Mouse (Mus musculus): ENCODE data around the gene Rwdd3.

The Rwdd3 gene

DNA sequence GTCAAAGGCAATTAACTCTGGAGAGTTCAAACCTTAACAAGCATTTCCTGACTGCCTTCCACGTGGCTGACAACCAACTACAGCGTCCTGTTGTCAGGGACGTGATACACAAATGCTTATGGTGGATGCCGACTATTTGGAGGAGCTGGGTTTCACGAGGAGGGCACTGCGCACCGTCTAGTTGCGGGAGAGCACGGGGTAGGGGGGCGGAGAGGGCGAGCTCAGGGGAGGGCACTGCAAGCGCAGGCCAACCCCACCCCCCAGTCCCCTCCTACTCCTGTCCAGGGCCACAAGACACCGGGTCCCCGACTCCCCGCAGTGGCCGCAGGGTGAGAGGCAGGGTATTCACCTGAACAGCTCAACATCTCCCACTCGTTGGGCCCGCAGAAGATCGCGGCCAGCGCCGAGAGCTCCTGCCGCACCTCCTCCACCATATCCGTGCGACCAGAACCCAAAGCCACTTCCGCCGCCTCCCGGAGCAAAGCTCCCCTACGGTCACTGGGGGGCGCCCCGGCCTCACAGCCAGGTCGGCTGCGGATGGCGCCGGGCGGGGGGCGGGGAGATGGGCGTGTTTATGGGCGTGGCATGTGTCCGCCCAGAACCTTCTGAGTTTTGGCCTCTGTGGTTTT, at the start of gene Rwdd3:
Gene Rwdd3 (minus strand): TSS at position 453 of the 629 bp plus-strand sequence.
- peak; percentile 84 for DNase-seq (ENCODE audit: low spot score)

DNA sequence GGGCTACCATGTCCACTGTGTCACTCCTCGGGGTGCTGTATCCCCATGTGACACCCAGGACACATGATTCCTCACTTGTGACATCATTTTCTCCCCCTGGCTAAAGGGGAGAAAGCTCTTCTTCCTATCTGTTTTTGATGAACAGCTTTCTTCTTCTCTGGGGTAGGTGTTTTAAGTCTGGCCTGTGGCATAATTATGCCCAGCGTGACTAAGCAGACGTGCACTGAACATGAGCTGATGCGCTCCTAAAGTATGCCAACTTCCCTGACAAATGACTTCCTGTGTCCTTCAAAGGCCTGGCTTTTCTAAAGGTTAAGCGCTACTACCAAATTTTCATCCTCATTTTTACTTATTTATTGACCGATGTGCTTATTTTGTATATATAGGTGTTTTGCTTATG, 45.5 kb upstream of the Rwdd3 start:
- DNase-seq (ENCODE audit: low spot score), result no peak

GRCm38 (mm10) chr3:121213501-121213900, 42.0 kb upstream of the Rwdd3 start:
- no peak for DNase-seq (ENCODE audit: low spot score)

- no peak for DNase-seq (ENCODE audit: low spot score)
Observed at GRCm38 (mm10) chr3:121212156-121212555, 40.7 kb upstream of the Rwdd3 start.

GRCm38 (mm10) chr3:121208994-121209393, 37.5 kb upstream of the Rwdd3 start:
- DNase-seq (ENCODE audit: low spot score), result no peak

DNA sequence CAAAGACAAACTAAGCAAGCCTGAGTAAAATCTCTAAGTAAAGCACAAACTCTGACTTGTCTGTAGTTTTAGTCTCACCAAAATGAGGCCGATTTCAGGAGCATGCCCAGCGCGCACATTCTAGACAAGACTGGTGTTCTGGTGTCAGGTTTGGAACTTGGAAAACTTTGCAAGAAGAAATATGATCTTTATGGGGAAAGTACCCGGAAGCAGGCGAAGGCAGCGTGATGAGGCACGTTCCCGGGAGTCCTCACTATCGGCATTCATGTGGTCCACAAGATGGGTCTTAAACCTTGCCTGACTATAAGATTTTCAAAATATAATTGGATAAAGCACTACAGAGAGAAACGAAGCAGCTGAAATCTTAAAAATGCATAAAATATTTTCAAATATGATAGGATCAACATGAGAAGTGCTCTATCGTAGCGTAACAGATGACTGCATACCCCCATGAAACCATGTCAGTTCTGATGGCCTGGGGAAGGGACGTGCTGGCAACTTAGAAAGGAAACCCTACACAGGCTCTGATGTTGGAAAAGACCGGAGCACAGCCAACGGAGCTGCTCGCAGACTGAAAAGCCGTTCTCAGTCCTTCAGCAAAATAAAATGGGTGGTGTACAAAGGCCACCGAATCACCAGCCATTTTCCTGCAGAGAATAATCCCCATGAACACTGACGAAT, 34.8 kb upstream of the Rwdd3 start:
- DNase-seq (ENCODE audit: low spot score), result no peak

DNA sequence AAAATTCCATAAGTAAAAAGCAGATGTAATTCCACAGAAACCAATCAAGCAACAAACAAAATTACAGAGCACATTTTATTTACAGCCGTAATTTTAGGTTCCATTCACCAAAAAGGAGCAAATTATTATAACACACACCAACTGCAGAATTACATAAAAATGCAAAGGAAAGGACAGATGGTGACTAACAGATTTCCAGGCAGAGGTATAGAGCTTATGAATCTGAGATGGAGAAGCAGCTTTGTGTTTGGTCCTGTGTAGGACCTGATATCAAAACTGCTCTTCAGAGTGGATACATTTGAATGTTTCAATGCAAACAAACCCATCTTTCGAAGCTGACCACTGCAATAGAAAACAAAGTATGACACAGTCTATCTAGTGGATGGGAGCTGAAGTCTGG, 31.1 kb upstream of the Rwdd3 start:
- DNase-seq (ENCODE audit: low spot score), result no peak

GRCm38 (mm10) chr3:121201012-121201747, 29.7 kb upstream of the Rwdd3 start:
- DNase-seq (ENCODE audit: low spot score), result no peak

GRCm38 (mm10) chr3:121189199-121189598, 17.7 kb upstream of the Rwdd3 start:
- no peak for DNase-seq (ENCODE audit: low spot score)

DNA sequence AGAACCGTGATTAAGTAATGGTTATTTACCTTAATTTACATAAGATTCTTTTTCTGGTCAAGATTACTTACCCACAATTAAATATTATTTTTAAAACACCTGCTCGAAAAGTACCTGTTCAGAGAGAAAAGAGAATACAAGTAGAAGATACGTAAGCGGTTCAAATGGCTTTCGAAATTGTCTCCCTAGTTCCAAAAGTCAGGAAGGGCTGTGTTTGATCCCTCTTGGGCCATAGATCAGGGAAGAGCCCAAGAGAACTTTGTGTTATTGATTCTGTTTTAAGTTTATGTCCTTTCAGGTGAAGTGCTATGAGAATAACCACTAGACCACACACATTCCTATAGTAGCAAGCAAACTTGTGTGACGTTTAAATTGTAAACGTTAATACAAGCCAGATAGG, 16.0 kb upstream of the Rwdd3 start:
- DNase-seq (ENCODE audit: low spot score), result no peak

GRCm38 (mm10) chr3:121186925-121187324, 15.4 kb upstream of the Rwdd3 start:
- DNase-seq (ENCODE audit: low spot score), result no peak

DNA sequence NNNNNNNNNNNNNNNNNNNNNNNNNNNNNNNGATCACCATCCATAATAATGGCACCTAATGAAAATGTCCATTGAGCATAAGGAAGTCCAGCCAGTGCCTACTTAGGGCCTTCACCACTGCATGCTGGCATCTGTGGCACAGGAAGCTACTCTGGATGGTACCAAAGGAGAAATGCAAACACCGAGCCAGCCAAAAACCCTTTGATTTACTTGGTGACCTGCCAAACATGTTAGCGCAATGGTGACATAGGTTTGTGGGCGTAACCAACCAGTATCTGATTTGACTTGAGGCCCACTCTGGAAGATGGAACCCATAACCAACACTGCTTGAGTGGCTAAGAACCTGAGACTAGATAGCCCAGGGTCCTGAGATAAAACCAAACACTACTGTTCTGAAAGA, 13.7 kb upstream of the Rwdd3 start:
- DNase-seq (ENCODE audit: low spot score), result no peak

- no peak for DNase-seq (ENCODE audit: low spot score)
Observed at GRCm38 (mm10) chr3:121176011-121176410, 4.5 kb upstream of the Rwdd3 start.

- DNase-seq (ENCODE audit: low spot score), result no peak
Observed at GRCm38 (mm10) chr3:121174248-121174945, 2.9 kb upstream of the Rwdd3 start.

- no peak for DNase-seq (ENCODE audit: low spot score)
Observed at GRCm38 (mm10) chr3:121172718-121173117, 1.2 kb upstream of the Rwdd3 start.

DNA sequence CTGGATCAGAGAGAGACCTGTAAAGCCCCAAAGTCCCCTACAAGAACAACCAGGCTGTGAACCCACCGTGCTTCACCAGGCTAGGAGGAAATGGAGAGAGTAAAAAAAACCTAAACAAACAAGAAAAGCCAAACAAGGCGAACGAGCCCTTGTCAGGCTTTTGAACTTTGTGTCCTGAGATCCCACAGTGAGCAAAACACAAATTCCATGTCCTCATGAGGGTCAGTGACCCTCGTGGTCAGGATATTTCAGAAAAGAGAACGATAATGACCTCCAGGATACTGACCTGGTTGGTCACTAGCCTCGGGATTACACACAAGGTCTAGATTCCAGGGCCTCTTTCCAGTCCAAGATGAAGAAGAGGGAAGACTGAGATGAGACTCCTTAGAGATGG, 374 bp upstream of the Rwdd3 start:
- no peak for DNase-seq (ENCODE audit: low spot score)

DNA sequence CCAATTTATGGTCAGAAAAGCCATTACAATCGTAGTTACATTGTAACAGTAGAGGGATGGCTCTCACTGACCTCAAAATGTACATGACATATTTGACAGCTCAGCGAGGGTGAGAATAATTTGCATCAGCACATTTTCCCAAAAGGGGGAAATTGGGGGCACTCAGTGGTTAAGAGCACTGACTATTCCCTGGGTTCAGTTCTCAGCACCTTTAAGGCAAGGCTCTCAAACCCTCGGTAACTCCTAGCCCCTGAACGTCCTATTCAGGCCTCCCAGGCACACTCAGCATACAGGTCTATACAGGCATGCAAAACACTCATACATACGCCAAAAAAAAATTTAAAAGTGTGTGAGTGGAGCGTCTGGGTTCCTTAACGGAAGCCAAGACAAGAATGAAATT, 864 bp downstream of the Rwdd3 start:
- no peak for DNase-seq (ENCODE audit: low spot score)

DNA sequence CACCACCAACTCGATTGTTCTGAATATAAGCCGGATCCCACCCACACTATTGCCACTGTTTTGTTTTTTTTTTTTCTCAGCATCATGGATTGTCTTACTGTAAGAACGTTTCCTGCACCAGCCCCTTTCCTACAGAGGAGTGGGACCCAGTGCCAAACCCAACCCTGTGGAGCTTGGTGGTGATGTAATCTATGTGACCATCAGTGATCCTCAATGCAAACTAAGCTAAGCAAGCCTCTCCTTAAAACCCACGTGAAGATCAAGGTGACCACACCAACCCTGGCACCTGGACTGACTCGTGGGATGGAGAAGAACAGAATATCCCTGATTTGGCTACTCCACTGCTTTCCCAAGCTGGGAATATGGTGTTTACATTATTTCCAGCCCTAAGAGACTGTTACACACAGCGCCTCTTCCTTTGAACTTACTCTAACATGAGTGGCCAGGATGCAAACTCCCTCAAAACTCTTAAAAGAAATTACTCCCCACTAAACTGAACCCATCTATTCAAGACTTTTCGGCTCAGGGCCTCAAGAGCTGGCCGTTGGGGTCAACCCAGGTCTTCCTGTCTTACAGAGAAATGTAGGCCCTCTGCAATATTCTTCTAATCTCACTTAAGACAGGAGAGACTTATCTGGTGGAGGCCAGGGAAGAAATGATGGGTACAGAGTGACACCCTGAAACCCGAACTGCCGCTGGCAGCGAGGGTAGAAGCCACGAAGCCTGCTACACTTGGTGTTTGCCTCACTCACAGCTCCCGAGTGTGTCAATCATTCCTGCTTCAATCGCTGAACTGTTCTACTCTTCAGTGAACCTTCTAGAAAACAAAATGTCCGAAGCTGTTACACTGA, 2.2 kb downstream of the Rwdd3 start:
- DNase-seq (ENCODE audit: low spot score), result no peak

DNA sequence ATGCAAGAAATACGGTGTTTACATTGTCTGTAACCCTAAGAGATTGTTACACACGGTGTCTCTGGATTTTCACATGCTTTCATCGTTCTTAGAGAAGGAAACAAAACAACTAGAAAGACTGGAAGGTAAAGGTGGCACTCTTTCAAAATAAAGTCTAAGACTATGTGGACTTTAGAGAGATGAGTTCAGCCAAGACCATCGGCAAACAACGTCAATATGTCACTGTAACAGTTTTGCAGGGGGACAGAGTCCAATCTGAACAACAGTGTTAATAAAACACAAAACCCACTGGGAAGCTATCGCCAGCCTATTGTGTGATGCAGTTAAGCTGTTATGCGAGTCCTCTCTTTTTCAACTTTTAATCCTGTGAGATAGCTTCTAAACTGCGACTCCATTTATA, 2.9 kb downstream of the Rwdd3 start:
- no peak for DNase-seq (ENCODE audit: low spot score)

- DNase-seq (ENCODE audit: low spot score), result no peak
Observed at GRCm38 (mm10) chr3:121163271-121163819, 8.2 kb downstream of the Rwdd3 start.

DNA sequence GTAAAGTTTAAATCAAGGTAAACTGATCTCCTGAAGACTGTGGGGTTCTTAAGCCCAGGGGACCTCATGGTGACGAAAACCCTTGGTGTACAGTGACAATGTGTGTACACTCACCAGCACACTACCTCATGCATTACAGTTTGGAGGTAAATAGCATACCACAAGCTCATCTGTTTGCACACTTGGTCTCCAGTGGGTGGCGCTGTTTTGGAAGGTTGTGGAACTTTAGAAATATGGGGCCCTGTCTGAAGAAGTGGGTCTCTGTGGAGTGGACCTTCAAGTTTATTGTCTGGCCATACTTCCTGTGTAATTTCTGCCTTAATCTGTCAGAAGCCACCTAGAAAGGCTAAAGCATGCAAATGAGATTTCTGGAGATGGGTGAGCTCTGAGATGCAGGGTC, 9.8 kb downstream of the Rwdd3 start:
- no peak for DNase-seq (ENCODE audit: low spot score)

All from ovary, postnatal 10 days (tissue).